In genomic region chr1:153107866-153108265, GRCm38 (mm10) we compare ENCODE assay signal across 12 mouse cellular contexts.
DNase-seq lines count a peak whose midpoint lies in the region; ATAC-seq lines count a peak whose summit lies in the region.
"Had no signal": no experiment of that assay in that cellular context is flagged by ENCODE, and none has a peak within 500 bp of the region (broad histone marks: within the 10 kb centered on the region; RNA-seq: fewer than 3 reads in every experiment).

No protein-coding gene starts in this region.

- intact Hi-C loops in left cerebral cortex, postnatal 4 days (cut with DNase I) = no loop called here

- peaks cover 7% of the 10 kb centered on the region; the same call in 1 of the 2 replicates for H3K4me1 ChIP-seq in hindbrain, embryonic 13.5 days (replicated peaks)
- H3K4me1 ChIP-seq in midbrain, embryonic 15.5 days = 0 out of 2 replicates have a peak, but pooled peaks cover 4% of the 10 kb centered on the region
- H3K4me1 ChIP-seq: embryonic facial prominence, embryonic 15.5 days; intestine, embryonic 15.5 days had no signal

- H3K9me3 ChIP-seq in hindbrain, embryonic 13.5 days = no peaks in the 10 kb centered on the region
- no peaks in the 10 kb centered on the region for H3K9me3 ChIP-seq in midbrain, embryonic 15.5 days
- H3K9me3 ChIP-seq: embryonic facial prominence, embryonic 15.5 days; intestine, embryonic 15.5 days had no signal

- H3K4me3 ChIP-seq in hindbrain, embryonic 13.5 days = no peak overlapping the region
- H3K4me3 ChIP-seq in midbrain, embryonic 15.5 days = no peak overlapping the region
- H3K4me3 ChIP-seq: embryonic facial prominence, embryonic 15.5 days; intestine, embryonic 15.5 days; megakaryocyte, embryonic 14.5 days had no signal

- peak overlapping the region; percentile 40; the same call in 1 of the 2 replicates for H3K27ac ChIP-seq in hindbrain, embryonic 13.5 days
- H3K27ac ChIP-seq in midbrain, embryonic 15.5 days = no peak overlapping the region
- H3K27ac ChIP-seq: embryonic facial prominence, embryonic 15.5 days; intestine, embryonic 15.5 days had no signal

- H3K27me3 ChIP-seq in hindbrain, embryonic 13.5 days = no peaks in the 10 kb centered on the region
- no peaks in the 10 kb centered on the region for H3K27me3 ChIP-seq in midbrain, embryonic 15.5 days (replicated peaks)
- H3K27me3 ChIP-seq: embryonic facial prominence, embryonic 15.5 days; intestine, embryonic 15.5 days had no signal

- no peak overlapping the region for H3K9ac ChIP-seq in hindbrain, embryonic 13.5 days
- H3K9ac ChIP-seq in midbrain, embryonic 15.5 days = no peak overlapping the region
- H3K9ac ChIP-seq: embryonic facial prominence, embryonic 15.5 days; intestine, embryonic 15.5 days had no signal

- no peak overlapping the region for H3K4me2 ChIP-seq in hindbrain, embryonic 13.5 days
- no peak overlapping the region for H3K4me2 ChIP-seq in midbrain, embryonic 15.5 days
- H3K4me2 ChIP-seq: embryonic facial prominence, embryonic 15.5 days; intestine, embryonic 15.5 days had no signal

- H3K36me3 ChIP-seq in hindbrain, embryonic 13.5 days = peaks cover 26% of the 10 kb centered on the region
- 0 out of 2 replicates have a peak, but pooled peaks cover 2% of the 10 kb centered on the region for H3K36me3 ChIP-seq in midbrain, embryonic 15.5 days (replicated peaks)
- H3K36me3 ChIP-seq: embryonic facial prominence, embryonic 15.5 days; intestine, embryonic 15.5 days had no signal

- ATAC-seq in hindbrain, embryonic 13.5 days (ENCODE audit: low FRiP score) = peak; percentile 71
- 0 out of 2 replicates have a peak, but pooled peaks have one; percentile 54 for ATAC-seq in midbrain, embryonic 15.5 days (replicated peaks)
- no peak for ATAC-seq in activated CD4-positive, CD25-positive, alpha-beta regulatory T cell, adult 4 months
- ATAC-seq: intestine, embryonic 15.5 days had no signal

- 29% methylated on average over 7 of the region's 7 CpGs for WGBS in hindbrain, embryonic 13.5 days
- WGBS in midbrain, embryonic 15.5 days = 38% methylated on average over 7 of the region's 7 CpGs

- peak; percentile 77 for DNase-seq in left cerebral cortex, postnatal 4 days
- no peak for DNase-seq in left cerebral cortex, adult 18-20 months (ENCODE audit: low spot score in 2 of 2)
- peak; percentile 35 for DNase-seq in cerebellum, adult 11 months
- no peak for DNase-seq in B cell, adult 2 months
- no peak for DNase-seq in spleen, postnatal 14 days (ENCODE audit: low spot score in 2 of 2)
- DNase-seq: adrenal gland, postnatal 25 days had no signal

Comparison
In these comparisons a context has a peak if more than half of its experiments do, and no peak if none do; other contexts are left out.
1. DNase-seq: peak in left cerebral cortex, postnatal 4 days (single experiment) and cerebellum, adult 11 months (single experiment); none in left cerebral cortex, adult 18-20 months (0 of 2), B cell, adult 2 months (0 of 2) and spleen, postnatal 14 days (0 of 2).